Mouse (Mus musculus) regulatory T cell (primary cell): ENCODE data around the gene Zfp277.

Experiments used
- in situ Hi-C: fragments of 300-600 bp; cut with MboI, MseI; formaldehyde crosslinking; loops from one replicate; pipeline ENCODE4 v1.15.1; 2025; ENCODE audit warnings: high pct_unique_total_duplicates

The Zfp277 gene

DNA sequence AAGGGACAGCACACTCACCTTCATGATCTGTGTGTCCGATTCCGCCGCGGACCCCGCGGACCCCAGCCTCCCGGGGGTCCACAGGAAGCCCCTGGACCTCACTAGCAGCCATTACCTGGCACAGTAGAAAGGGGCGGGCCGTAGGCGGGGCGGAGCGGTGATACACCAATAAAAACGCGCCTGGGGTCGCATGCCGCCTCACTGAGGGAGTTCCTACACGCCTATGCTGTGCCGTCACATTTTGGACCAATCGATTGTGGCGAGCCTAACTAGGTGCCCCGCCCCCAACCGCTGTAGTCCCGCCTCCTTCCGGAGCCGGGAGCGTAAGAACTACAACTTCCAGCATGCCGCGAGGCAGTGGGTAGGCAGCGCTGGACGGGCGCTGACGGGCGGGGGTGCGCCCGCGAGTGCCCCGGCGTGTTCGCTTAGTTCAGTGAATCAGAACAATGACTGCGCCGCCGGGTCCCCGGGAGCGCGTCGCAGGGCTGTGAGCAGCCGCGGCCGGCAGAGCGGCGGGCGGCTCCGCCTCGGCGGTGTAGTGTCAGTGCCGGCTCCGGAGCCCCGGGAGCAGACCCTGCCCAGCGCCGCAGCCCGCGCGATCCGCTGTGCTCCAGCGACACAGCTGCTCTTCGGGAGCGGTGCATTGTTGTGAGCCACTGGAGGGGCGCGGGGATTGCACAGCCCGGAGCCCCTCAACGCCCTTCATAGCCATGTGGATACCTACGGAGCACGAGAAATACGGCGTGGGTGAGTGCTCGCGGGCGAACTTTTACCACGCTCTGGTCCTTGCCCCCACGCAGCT, at the start of gene Zfp277, which contains the start of gene Dock4:
TSS of gene Zfp277 (minus strand) at position 255 of the 802 bp plus-strand sequence.
TSS of gene Dock4 (plus strand) at position 305 of the 802 bp plus-strand sequence.
- in situ Hi-C loops = no loop called here

- in situ Hi-C loops = no loop called here
Measured at GRCm38 (mm10) chr12:40486047-40486837, 40.5 kb upstream of the Zfp277 start.

DNA sequence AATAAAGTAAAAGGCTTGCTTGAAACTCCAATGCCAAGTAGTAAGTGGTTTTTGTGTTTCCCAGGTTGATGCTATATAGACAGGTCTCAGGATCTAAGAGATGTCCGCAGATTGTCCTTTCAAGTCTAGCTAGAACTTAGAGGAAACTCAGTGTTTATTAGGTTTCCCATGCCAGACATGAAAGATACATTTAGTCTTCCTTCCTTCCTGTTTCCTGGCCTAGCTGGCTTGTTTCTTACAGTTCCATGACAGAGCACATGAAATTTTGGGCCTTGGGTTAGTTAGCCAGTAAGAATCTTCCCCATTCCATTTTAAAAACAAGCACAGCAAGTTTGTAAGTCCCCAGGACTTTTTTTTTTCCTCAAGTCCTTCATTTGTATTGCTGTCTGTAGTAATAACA, 39.5 kb upstream of the Zfp277 start:
- in situ Hi-C loops = no loop called here

DNA sequence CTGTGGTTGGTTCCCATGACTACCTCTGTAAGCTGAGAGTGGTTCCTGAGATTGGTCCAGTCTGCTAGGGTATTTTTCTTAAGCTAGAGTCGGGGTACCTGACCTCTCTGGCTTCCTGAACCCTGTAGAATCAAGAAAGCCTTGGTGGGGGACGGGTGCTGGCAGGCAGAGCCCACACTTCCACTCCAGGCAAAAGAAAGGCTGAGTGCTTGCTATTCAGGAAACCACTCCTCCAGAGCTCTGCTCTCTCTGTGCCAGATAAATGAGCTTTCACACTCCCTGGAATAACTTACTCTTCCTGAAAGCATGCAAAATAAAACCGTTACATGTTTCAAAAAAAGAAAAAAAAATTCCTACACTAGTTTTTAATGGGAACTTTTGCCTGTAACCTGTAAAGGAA, 38.5 kb upstream of the Zfp277 start:
- in situ Hi-C loops = no loop called here

GRCm38 (mm10) chr12:40477621-40478452, 32.1 kb upstream of the Zfp277 start:
- in situ Hi-C loops = no loop called here

- in situ Hi-C loops = no loop called here
Measured at GRCm38 (mm10) chr12:40473709-40474108, 28.0 kb upstream of the Zfp277 start.

- in situ Hi-C loops = no loop called here
Measured at GRCm38 (mm10) chr12:40471649-40472399, 26.1 kb upstream of the Zfp277 start.

GRCm38 (mm10) chr12:40469009-40469408, 23.3 kb upstream of the Zfp277 start:
- in situ Hi-C loops = no loop called here

- in situ Hi-C loops = no loop called here
Measured at GRCm38 (mm10) chr12:40468235-40468634, 22.5 kb upstream of the Zfp277 start.

GRCm38 (mm10) chr12:40464282-40464681, 18.6 kb upstream of the Zfp277 start:
- in situ Hi-C loops = no loop called here

GRCm38 (mm10) chr12:40463828-40464227, 18.1 kb upstream of the Zfp277 start:
- in situ Hi-C loops = no loop called here

DNA sequence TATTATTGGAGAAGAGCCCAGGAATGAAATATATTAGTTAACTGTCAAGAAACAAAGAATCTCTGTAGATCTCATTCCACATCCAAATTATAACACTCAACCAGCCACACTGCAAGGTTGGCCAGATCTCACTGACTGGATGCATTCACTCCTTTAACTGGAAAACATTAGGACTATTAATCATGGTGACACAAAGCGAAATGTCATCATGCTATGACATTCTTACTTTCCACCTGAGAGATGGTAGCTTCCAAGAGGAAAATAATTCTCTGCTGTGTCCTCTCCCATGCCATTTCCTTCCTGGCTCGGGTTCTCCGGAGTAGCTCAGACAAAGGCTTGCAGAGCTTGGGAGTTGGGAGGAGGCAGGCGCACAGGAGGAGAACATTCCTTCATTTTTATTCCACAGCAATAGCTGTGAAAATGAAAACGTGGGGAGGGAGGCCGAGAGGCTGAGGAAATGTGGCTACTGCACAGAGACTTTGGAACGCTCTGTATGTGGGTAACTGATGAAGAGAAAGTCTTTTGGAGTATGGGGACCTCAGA, 17.1 kb upstream of the Zfp277 start:
- in situ Hi-C loops = no loop called here

- in situ Hi-C loops = loop anchor here (10.0 kb wide), 1 partner anchor 205 kb away; no protein-coding TSS in a partner anchor
Measured at GRCm38 (mm10) chr12:40459673-40460265, 14.1 kb upstream of the Zfp277 start.

- in situ Hi-C loops = loop anchor here (10.0 kb wide), 1 partner anchor 204 kb away; no protein-coding TSS in a partner anchor
Measured at GRCm38 (mm10) chr12:40458977-40459376, 13.3 kb upstream of the Zfp277 start.

GRCm38 (mm10) chr12:40456517-40456916, 10.8 kb upstream of the Zfp277 start:
- in situ Hi-C loops = loop anchor here (10.0 kb wide), 1 partner anchor 202 kb away; no protein-coding TSS in a partner anchor

DNA sequence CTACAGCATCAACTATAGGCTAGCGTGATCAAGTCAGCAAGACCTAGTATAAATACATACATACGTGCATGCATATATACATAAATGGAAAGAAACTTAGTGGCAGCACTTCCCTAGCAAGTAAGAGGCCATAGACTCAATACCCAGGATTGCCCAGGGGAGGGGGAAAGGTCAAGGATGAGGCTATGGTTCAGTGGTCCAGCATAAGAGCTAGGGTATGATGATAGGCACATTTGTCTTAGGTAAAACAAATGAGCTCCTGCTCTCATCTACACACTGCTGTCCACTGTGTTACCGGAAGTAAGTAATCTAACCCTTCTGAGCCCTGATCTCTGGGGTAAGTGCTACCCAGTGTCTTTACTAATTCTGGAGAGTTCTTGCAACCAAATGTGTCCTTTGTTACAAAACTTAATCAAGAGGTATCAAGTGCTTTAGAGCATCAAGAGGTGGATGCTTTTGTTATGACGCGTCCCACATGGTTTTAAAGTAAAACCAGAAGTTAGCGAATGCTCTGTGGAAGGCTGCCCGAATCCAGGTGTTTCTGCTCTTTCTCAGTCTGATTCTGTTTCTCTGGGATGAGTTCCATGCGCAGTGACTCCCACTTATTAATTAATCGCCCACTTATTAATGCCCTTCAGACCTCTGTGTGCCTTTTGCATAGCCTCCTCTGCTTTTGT, 3.6 kb upstream of the Zfp277 start:
- in situ Hi-C loops = no loop called here

GRCm38 (mm10) chr12:40447561-40448355, 2.1 kb upstream of the Zfp277 start:
- in situ Hi-C loops = no loop called here

- in situ Hi-C loops = no loop called here
Measured at GRCm38 (mm10) chr12:40446450-40447381, 1.0 kb upstream of the Zfp277 start.
